Mouse (Mus musculus): Measurements from ENCODE around the gene Gm49027.
"Not testable (repeated sequence)": the region's sequence is repeated elsewhere in the genome, so short reads cannot be mapped to it uniquely, and the experiment has no call there.

Gm49027 gene

DNA sequence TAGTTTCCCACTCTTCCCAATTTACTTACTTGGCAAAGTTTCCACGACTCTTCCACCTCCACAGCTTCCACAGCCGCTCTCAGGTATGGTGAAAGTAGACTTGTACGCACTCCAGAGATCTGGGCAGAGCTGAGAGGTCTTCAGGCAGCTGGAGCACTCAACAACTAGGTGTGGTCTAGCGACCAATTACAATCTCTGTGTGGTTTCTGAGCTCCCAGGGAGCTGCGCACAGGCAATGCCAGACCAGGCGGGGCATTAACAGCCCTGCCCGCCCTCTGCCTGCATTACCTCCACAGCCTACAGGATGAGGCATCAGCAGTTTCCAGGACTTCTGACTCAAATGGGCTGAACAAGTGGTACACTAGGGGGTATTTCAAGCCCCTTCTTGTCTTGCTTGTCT lies at the start of gene Gm49027:
Gene Gm49027 (minus strand): TSS at position 208 of the 400 bp plus-strand sequence.
- in situ Hi-C loops (cut with MboI, MseI), result loop anchor here (5.0 kb wide), 1 partner anchor 52 kb away; no protein-coding TSS in a partner anchor

DNA sequence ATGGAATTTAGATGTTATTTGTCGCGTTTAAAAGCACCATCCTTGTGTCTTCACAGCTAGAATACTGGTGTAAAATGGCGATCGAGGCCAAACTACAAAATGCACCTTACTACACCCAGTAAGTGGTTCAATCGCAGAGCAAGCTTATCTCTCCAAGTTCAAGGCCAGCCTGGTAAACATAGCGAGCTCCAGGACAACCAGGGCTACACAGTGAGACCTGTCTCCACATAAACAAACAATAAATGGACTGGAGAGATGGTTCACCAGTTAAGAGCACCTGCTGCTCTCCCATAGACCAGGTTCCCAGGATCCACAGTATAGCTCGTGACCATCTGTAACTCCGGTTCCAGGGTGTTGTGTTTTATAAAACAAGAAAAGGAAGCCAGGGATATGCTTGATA lies 48.1 kb upstream of the Gm49027 start:
- in situ Hi-C loops (cut with MboI, MseI), result no loop called here

DNA sequence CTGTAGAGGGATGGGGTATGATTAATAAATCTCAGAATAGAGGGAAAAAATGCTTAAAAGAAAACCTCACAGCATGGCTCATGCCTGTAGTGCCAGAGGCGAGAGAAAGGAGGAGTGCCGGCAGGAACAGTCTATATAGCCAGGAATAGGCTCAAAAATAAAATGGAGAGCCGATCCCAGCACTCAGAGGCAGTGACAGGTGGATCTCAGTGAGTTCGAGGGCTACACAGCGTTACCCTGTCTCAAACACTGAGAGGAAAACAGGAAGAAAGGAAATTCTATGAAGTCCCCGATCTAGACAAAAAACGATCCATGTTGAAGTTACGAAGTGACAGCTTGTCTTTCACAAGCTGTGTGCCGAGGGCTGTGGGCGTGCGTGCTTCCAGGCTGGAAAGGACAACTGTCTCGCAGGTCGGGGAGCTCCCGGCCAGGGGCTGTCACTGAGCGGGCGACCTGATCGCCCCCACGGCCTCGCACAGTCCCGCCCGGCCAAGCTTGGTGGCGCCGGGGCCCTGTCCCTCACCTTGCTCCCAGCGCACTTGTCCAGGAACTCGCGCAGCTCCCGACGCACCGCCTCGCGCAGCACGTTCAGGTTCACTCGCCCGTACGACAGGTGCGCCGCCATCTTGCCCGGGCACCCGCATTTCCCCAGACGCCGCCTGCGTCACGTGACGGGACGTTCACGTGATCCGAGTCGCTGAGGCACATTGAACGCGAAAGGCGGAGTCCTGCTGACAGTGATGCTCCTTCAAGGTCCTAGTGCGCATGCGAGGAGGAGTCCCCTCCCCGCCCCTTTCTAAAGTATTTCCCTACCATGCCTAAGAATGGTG lies 47.3 kb upstream of the Gm49027 start, which contains the start of gene Vps33a:
Gene Vps33a (minus strand): TSS at position 682 of the 830 bp plus-strand sequence.
- in situ Hi-C loops (cut with MboI, MseI), result no loop called here

DNA sequence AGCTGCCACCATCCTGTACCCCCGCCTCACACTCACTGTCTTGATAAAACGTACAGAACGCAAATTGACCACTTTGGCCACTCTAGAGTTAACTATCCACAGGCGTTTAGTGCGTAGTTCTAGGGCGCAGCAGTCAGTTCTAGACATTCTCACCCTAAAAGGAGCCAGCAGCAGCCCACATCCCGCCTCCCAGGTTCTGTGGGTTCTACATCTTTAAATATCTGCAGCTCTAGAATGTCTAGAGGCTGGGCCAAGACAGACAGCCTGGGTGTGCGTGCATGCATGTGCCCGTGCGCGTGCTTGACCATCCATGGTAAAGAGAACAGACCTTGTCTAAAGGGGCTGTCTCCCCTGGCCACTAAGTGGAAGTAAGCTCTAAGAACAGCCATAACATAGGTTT lies 35.8 kb upstream of the Gm49027 start:
- in situ Hi-C loops (cut with MboI, MseI), result no loop called here

DNA sequence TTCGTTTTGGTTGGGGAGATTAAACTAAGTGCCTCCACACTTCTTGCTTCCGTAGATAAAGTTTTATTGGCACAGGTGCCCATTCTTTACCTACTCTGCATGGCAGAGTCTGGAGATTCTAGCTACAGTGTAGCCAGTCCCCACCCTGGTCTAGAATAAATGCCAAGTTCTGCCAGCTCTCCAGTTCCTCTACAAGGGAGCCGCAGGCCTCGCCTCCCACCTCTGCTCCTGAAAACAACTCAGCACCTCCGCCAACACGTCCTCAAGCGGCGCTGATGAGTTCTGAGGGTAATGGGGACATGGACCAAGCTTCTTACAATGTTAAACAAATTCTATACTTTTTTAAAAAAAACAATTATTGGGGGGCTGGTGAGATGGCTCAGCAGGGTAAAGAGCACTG lies 34.3 kb upstream of the Gm49027 start:
- in situ Hi-C loops (cut with MboI, MseI), result no loop called here

DNA sequence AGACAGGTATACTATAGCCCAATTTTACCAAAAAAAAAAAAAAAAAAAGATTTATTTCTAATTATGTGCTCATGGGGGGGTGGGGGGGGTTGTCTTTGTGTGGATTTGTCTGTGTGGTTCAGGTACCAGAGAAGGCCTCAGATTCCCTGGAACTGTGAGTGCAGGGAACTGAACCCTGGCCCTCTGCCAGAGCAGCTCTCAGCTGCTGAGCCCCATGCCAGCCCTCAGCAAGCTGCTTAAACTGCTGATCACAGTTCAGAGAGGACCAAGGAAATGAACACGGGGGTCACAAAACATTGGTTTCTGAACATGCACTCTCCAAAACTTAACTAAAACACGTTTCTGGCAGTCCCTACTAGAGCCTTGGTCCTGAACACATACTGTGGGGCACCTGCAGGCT lies 31.2 kb upstream of the Gm49027 start:
- in situ Hi-C loops (cut with MboI, MseI), result no loop called here

DNA sequence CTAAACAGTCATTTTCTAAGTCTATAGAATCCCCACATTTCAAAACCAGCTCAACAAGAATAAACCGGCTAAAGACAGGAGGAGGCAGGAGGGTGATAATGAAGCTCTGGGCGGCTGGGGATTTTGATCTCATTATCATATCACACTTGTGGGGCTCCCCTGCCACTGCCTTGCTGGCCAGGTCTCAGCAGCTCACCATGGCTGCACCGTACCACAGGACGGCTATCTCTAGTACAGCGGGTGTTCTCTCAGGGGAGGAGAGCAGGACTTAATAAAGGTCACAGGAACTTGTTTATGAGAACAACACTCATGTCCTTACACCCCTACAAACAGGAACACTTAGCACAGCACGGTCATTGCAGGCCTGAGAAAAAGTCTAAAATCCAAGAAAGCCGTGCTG lies 30.4 kb upstream of the Gm49027 start:
- in situ Hi-C loops (cut with MboI, MseI), result no loop called here

DNA sequence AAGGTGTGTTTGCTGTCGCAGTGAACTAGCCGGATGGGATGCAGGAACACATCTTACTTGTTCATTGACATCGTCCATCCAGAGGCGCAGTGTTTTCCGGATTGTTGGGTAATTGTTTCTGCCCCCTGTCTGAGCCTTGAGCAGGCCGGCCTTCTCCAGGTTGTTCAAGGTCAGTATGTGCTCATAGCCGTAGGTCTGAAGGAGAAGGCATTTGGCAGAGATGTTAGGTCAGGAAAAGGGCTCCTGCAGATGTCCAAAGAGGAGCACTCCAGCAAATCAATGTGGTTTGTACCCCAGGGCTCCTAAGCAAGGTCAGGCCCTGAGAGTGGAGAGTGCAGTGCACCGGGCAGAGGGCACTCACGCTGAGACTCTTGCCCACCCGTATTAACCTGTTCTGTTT lies 8.5 kb upstream of the Gm49027 start:
- in situ Hi-C loops (cut with MboI, MseI), result no loop called here

DNA sequence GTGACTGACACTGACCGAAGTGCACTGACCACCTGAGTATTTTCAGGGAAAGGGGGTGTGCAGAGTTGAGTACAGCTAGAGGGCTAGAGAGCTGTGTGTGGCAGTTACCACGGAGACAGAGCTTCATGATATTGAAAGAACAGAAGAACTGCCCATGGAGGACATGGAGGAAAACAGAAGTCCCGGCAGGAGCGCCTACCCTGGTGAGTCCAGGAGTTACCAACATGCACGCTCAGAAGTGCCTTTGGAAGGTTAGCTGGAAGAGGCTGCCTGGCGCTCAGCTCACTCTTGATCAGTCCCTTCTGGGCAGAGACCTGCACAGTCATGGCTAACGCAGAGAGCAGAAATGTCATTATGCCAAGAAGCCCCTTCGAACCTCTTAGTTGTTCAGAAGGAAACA lies 4.8 kb upstream of the Gm49027 start:
- in situ Hi-C loops (cut with MboI, MseI), result no loop called here

DNA sequence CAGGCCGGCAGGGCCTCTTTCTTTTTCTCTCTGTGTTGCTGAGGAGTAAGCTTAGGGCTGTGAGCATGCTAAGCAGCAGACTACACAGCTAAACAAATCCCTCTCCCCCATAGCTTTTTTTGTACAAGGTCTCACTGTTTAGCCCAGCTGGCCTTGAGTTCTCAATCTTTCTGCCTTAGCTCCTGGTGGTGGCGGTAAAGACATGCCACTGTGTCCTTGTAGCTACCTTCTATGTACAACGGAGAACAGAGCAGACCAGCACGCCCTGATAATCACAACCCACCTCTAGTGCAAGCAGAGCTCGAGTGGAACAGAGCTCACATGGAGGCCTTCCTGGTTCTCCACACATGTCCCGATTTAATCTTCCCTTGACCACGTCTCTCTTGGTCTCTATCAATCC lies 3.4 kb upstream of the Gm49027 start:
- in situ Hi-C loops (cut with MboI, MseI), result loop anchor here (5.0 kb wide), 1 partner anchor 49 kb away; no protein-coding TSS in a partner anchor

DNA sequence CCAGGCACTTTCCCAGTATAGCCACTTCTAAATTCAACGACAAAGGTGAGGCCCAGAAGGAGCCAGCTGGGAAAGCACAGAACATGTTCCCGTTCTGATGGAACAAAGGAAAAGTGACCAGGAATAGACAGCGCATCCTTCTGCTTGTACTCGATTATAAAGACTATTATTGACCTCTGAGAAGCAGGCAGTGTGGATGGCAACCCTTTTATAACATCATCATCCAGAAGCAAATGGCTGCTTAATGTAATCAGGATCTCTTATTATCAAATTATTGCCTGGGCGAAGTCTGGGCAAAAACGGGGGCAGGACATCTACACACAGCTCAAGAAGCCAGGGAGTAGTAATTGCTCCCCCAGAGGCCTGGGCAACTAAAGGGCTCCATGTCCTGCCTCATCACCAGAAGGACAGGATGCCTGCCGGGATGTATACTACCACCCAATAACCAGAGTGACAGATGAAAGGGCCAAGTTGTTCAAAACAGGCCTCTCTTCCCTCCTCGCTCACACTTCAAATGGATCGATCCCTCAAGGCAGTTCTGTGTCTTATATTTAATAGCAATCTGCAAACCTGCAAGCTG lies 718 bp upstream of the Gm49027 start:
- in situ Hi-C loops (cut with MboI, MseI), result loop anchor here (5.0 kb wide), 1 partner anchor 51 kb away; no protein-coding TSS in a partner anchor

DNA sequence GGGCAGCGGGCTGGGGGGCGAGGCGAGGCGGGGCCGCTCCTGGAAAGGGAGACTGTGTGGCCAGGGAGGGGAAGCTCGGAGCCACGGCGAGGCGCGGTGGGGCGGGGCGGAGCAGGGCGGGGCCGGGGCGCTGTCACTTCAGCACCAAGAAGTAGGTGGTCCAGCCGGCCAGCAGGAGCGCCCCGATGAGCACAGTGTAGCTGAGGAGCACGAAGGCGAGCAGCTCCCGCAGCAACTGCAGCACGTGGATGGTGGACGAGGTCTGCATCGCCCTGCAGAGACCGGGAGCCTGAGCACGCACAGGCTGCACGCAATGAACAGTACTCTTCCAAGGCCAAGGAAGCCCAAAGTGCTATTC lies 916 bp downstream of the Gm49027 start:
- in situ Hi-C loops (cut with MboI, MseI), result no loop called here

DNA sequence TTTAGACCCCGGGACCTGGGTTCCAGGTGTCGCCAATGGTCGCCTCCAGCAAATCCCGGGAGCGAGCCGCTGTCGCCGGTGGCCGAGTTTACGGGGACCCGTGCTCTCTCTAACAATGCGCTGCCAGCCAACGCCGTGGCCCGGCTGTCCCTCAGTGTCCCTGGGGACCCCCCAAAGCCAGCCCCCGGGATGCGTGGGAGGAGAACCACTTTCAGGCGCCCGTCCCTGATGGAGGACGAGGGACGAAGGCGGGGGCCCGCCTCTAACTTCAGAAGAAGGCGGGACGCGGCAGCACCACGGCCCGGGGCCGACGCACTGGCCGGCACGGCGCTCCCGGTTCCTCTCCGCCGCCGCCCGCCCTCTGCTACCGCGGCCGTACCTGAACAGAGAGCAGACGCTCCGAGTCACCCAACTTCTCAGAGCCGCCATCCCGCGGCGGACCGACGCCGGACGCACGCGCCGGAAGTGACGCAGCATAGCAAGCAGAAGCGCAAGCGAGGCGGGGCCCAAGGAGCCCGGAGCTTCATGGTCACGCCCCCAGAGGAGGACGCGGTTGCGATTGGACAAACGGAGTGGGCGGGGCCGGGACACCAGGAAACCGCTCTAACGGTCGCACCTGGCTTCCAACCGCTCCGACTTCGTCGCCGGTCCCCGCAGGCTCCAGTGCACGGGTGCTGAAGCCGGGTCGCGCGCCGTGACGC lies 1.4 kb downstream of the Gm49027 start, which contains the start of gene Diablo:
Gene Diablo (minus strand): TSS at position 485 of the 701 bp plus-strand sequence.
- in situ Hi-C loops (cut with MboI, MseI), result no loop called here

DNA sequence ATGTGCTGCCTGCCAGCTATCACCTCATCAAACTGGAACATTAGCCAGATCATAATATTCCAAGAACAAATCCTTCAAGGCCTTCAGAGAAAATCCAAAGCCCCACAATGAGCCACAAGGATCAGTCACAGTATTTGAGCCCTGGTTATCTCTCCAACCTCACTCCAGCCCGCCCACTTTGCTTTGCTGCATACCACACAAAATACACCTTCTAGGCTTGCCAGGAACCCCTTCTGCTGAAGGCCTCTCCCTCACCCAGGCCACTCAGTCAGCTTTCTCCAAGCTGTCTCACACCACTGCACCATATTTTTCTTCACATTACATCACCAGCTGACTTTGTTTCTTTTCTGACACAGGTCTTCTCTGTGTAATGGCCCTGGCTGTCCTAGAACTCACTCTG lies 3.1 kb downstream of the Gm49027 start:
- in situ Hi-C loops (cut with MboI, MseI), result no loop called here

DNA sequence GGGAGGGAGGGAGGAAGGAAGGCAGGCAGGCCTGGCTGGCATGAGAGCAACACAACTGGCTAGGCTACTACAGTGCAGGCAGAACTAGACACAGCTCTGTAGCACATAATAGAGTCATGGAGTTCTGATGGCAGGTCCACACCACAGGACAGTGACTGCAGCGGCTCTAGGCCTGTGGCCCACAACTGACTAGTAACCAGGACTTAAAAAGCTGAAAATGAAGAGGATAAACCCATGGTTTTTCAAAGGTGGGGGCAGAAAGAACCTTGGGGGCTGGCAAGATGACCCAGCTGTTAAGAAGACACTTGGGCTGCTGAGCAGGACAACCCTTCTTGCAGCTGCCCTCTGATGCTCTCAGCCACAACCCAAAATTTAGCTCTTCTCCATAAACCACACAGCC lies 3.7 kb downstream of the Gm49027 start:
- in situ Hi-C loops (cut with MboI, MseI), result no loop called here

DNA sequence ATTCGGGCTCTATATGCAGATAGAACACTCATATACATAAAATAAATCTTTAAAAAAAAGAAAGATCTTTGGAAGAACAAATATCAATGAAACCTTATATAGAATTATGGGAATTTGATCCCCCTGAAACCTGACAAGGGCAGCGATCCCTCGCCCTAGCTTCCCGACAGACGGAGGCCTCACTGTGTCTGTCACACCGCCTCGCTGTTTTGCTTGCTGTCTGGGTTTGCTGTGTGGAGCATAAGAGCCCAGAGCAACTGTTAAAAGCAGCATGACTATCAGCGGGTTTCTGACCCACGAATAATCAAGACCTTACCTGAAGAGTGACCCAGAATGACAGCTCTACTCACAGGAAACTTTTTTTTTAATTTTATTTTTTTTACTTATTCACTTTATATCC lies 4.6 kb downstream of the Gm49027 start:
- in situ Hi-C loops (cut with MboI, MseI), result no loop called here

DNA sequence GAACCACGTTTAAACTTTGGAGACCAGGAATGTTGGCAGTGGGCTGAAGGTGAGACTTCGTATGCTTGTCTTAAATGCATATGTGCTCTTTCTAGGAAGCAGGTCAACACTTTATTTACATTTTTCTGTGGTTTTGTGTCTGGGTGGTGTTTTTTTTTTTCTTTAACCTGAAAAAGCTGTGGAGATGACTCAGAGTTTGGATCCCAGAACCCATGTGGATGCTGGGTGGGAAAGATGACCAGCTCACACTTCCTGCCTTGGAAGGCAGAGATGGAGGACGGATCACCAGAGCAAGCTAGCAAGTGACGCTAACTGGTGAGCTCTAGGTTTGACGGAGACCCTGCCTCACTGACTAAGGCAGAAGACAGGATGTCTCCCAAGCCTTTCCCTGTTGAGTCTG lies 10.4 kb downstream of the Gm49027 start:
- in situ Hi-C loops (cut with MboI, MseI), result no loop called here

DNA sequence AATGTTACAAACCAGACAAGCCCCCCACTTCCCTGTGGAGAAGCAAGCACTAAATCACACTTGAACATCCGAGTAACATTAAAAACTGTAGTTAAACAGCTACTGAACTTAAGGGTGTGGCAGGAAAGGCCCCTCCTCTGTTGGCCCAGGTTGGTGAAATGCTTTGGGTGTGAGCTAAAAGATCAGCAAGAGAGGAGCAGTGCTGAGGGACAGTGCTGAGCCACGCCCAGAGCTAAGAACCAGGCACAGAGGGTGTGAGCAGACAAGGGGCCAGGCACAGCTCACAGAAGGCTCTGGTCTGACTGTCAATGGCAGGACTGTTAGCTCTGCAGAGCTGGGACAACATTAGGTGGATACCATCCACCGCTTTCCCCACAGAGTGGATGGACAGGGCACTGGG lies 13.2 kb downstream of the Gm49027 start:
- in situ Hi-C loops (cut with MboI, MseI), result no loop called here

DNA sequence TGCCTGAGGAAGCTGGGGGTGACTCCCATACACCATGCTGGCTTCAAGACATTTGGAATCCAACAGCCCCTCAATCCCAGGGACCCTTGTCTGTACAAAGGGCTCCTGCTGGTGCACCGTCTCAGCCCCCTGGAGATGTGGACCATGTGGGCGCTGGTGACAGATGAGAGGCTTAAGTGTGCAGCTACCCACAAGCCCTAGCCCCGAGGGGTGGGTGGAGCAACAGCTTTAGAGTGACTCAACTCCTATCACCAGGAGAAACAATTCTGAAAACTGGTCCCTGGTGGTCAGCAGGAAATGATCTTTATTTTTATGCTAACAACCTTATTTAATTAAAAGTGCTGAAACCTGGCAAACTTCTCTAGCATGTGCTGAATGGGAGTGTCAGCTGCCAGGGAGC lies 13.9 kb downstream of the Gm49027 start:
- in situ Hi-C loops (cut with MboI, MseI), result not testable (repeated sequence)

DNA sequence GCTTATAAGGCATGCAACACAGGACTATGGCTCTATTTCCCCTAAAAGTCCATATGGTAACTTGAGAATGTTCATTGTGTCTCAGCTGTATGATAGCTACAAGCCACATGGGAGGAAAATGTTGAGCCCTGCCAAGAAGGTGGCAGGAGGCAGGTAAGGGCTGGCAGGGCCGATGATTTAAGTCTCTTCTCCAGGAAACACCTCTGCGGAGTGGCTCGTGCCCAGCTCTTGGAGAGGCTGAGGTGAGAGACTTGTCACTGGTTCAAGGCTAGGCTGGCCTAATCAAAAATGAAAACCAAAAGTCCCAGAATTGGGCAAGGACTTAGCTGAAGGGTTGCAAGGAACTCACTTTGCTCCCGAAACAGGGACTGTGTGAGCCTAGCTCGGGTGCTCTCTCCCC lies 15.1 kb downstream of the Gm49027 start, which contains the start of gene B3gnt4:
Gene B3gnt4 (plus strand): TSS at position 301 of the 400 bp plus-strand sequence.
- in situ Hi-C loops (cut with MboI, MseI), result no loop called here

DNA sequence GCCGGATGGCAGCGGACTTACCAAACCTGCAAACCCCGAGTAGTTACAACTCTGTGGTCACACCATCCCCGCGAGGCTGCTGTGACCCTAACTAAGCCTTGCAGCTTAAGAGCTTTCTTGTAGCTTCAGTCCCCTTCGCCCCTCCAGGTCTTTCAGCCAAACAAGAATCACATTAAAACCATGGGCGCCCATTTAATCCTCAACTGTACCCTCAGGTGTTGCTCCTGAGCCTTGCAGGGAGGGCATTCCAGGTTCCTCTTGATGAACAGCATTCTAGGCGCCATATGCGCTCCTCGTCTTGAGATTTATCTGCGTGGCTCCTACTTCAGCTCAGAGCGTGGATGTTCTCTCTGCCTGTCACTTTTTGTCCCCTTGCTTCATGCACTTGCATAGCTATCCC lies 16.4 kb downstream of the Gm49027 start:
- in situ Hi-C loops (cut with MboI, MseI), result no loop called here

DNA sequence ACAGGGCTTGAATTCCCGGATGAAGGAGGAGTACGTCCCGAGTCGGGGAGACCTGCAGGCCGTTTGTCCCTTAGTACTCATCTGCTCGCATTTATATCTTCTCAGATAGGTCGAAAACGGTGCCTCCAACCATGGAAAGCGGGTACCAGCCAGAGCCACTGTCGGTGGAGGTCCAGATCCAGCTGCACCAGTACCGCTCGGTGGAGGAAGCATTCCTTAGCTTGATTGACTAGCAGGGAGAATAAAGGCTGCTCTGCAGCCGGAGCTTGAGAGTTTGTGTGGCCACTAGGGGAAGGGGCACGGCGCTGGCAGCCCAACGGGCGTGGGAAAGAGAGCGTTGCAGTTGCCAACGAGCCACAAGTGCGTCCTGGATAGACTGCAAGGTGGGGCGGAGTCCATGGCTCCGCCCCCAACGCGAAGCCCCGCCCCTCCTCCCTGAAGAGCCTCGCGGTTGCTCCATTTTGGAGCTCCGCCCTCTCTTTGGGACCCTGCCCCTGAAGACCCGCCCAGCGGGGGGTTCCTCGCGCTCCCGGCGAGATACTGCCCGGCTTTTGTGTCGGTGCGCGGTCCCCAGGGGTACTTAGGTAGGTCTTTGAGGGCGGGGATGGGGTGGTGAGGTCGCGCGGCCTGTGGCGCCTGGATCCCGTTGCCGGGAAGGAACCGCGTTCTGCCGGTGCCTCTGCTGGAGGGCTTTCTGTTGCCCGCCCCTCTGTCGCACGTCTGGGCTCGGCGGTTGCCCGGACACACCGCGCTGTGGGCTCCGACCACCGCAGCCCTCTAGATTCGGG lies 17.2 kb downstream of the Gm49027 start:
- in situ Hi-C loops (cut with MboI, MseI), result no loop called here
